Mouse (Mus musculus) layer of hippocampus, postnatal 10 days (tissue): ENCODE results near the gene Tpcn1. TPM values are rescaled to one million over a fixed set of nuclear protein-coding genes. Genes with fewer than 3 reads are reported as not detected.

Source experiments
- DNase-seq, 2 experiments: peaks; one replicate each; pipeline ENCODE4 v3.0.0; 2021; ENCODE audit warnings: low spot score in 2 of 2
- total RNA-seq, 2 experiments: library from RNA; stranded (reverse); gene quantifications; 2 replicates each; pipeline ENCODE4 v1.2.3; 2021

Tpcn1 gene
- total RNA-seq, 2 experiments from 2014 or later = 44.1 to 47.4 TPM

GRCm38 (mm10) chr5:120560616-120561311 lies 27.7 kb downstream of the Tpcn1 start:
- DNase-seq = peak in 1 of 2 experiments; percentile 70

- DNase-seq = no peak
Observed at GRCm38 (mm10) chr5:120560129-120560615, 28.3 kb downstream of the Tpcn1 start.

GRCm38 (mm10) chr5:120558762-120559161 lies 29.7 kb downstream of the Tpcn1 start:
- DNase-seq = no peak

- no peak for DNase-seq
Observed at GRCm38 (mm10) chr5:120558041-120558440, 30.4 kb downstream of the Tpcn1 start.

GRCm38 (mm10) chr5:120555871-120556270 lies 32.6 kb downstream of the Tpcn1 start:
- DNase-seq = no peak

- no peak for DNase-seq
Observed at GRCm38 (mm10) chr5:120550673-120551072, 37.8 kb downstream of the Tpcn1 start.

- no peak for DNase-seq
Observed at GRCm38 (mm10) chr5:120550137-120550536, 38.3 kb downstream of the Tpcn1 start.

- DNase-seq = no peak
Observed at GRCm38 (mm10) chr5:120548236-120548850, 40.1 kb downstream of the Tpcn1 start.

GRCm38 (mm10) chr5:120536632-120537031 lies 51.8 kb downstream of the Tpcn1 start:
- no peak for DNase-seq

- peak; percentile 42 to 56 for DNase-seq
Observed at GRCm38 (mm10) chr5:120536046-120536445, 52.4 kb downstream of the Tpcn1 start.

- DNase-seq = no peak
Observed at GRCm38 (mm10) chr5:120534686-120535075, 53.8 kb downstream of the Tpcn1 start.

GRCm38 (mm10) chr5:120534071-120534685 lies 54.3 kb downstream of the Tpcn1 start:
- DNase-seq = no peak

- DNase-seq = no peak
Observed at GRCm38 (mm10) chr5:120531631-120532030, 56.8 kb downstream of the Tpcn1 start.

GRCm38 (mm10) chr5:120527296-120527964 lies 61.0 kb downstream of the Tpcn1 start:
- no peak for DNase-seq

GRCm38 (mm10) chr5:120526311-120526710 lies 62.2 kb downstream of the Tpcn1 start:
- no peak for DNase-seq

GRCm38 (mm10) chr5:120525737-120526136 lies 62.7 kb downstream of the Tpcn1 start:
- no peak for DNase-seq

GRCm38 (mm10) chr5:120524736-120525135 lies 63.7 kb downstream of the Tpcn1 start:
- no peak for DNase-seq

- DNase-seq = peak in 1 of 2 experiments; percentile 40
Observed at GRCm38 (mm10) chr5:120522649-120523048, 65.8 kb downstream of the Tpcn1 start.

- DNase-seq = no peak
Observed at GRCm38 (mm10) chr5:120517552-120517951, 70.9 kb downstream of the Tpcn1 start.

GRCm38 (mm10) chr5:120516221-120516984 lies 72.1 kb downstream of the Tpcn1 start:
- DNase-seq = no peak

- DNase-seq = no peak
Observed at GRCm38 (mm10) chr5:120515451-120515850, 73.0 kb downstream of the Tpcn1 start.
